Mouse (Mus musculus) forebrain, embryonic 13.5 days (tissue): ENCODE measurements at regions not wholly inside any gene's neighbourhood (a gene's known extent, or its start where the extent isn't known, plus 50 kb on each side); places are given as distances from the start of the nearest gene placed in this dataset.

ENCODE experiments used
- ATAC-seq: fragments of 200-750 bp; cut with Nextera tagmentation; 2 replicates; pipeline ENCODE4 v1.8.0; 2017
- H3K27ac ChIP-seq: fragments of 300-500 bp; sonication (generic); 2 replicates; pipeline ENCODE4 v1.5.1; 2015; ENCODE audit warnings: inconsistent platforms, mild to moderate bottlenecking, moderate library complexity
- H3K27me3 ChIP-seq: fragments of 300-500 bp; sonication (generic); 2 replicates; pipeline ENCODE4 v1.6.1; 2015; ENCODE audit warnings: mild to moderate bottlenecking, inconsistent platforms
- H3K36me3 ChIP-seq: fragments of 300-500 bp; sonication (generic); 2 replicates; pipeline ENCODE4 v1.6.1; 2015; ENCODE audit warnings: mild to moderate bottlenecking, inconsistent platforms; ENCODE audit not compliant: poor library complexity, severe bottlenecking
- H3K4me1 ChIP-seq: fragments of 300-500 bp; sonication (generic); 2 replicates; pipeline ENCODE4 v1.6.1; 2015; ENCODE audit warnings: inconsistent platforms
- H3K4me2 ChIP-seq: fragments of 300-500 bp; sonication (generic); 2 replicates; pipeline ENCODE4 v1.6.1; 2015; ENCODE audit warnings: inconsistent platforms, mild to moderate bottlenecking, moderate library complexity
- H3K4me3 ChIP-seq: fragments of 300-500 bp; sonication (generic); 2 replicates; pipeline ENCODE4 v1.5.1; 2015; ENCODE audit warnings: mild to moderate bottlenecking, inconsistent platforms
- H3K9ac ChIP-seq: fragments of 300-500 bp; sonication (generic); 2 replicates; pipeline ENCODE4 v1.6.1; 2015; ENCODE audit warnings: mild to moderate bottlenecking, inconsistent platforms
- H3K9me3 ChIP-seq: fragments of 300-500 bp; sonication (generic); replicated peaks from 2 replicates; pipeline ENCODE4 v1.6.1; 2016; ENCODE audit warnings: inconsistent platforms
- WGBS: fragments of 180-500 bp; shearing (Covaris S2); methylation state at CpG from one replicate; pipeline ENCODE4 v1.1.7; 2015; 5-methylcytosine and 5-hydroxymethylcytosine counted together

DNA sequence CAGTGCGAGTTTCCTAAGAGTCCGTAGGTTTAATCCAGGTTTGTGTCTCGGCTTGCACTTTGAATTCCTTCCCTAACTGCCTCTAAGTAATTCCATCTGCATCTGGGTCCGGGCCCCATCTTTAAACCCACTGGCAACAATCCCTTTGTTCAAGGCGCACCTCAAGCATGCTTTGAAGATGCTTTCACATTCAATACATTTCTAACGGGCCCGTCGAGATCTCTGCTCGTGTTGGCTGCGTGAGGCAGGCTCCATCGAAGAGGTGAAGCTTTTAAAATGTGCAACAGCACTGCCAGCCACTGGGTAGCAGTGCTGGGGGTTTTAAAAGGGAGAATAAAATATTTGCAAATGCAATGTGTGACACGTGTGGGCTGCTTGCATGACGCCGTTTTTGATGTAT is 163.4 kb upstream of the Irx5 start:
- no peak overlapping the region for H3K27ac ChIP-seq

GRCm38 (mm10) chr8:92190261-92191025 is 167.0 kb upstream of the Irx5 start:
- no peak for ATAC-seq
- 93% methylated on average over 16 of the region's 16 CpGs for WGBS
- no peaks in the 10 kb centered on the region for H3K4me1 ChIP-seq
- no peaks in the 10 kb centered on the region for H3K36me3 ChIP-seq
- no peak overlapping the region for H3K4me3 ChIP-seq
- H3K9ac ChIP-seq, result no peak overlapping the region
- no peak overlapping the region for H3K27ac ChIP-seq
- H3K27me3 ChIP-seq, result peaks cover 7% of the 10 kb centered on the region
- no peaks in the 10 kb centered on the region; the same call in 1 of the 2 replicates for H3K9me3 ChIP-seq
- no peak overlapping the region for H3K4me2 ChIP-seq

More for the DNA sequence above, 163.4 kb upstream of the Irx5 start:
- ATAC-seq, result no peak
- H3K4me1 ChIP-seq, result no peaks in the 10 kb centered on the region
- no peak overlapping the region for H3K9ac ChIP-seq
- no peak overlapping the region for H3K4me2 ChIP-seq
- WGBS, result 52% methylated on average over 14 of the region's 14 CpGs
- no peaks in the 10 kb centered on the region for H3K9me3 ChIP-seq
- no peak overlapping the region for H3K4me3 ChIP-seq
- H3K27me3 ChIP-seq, result peaks cover 7% of the 10 kb centered on the region
- H3K36me3 ChIP-seq, result no peaks in the 10 kb centered on the region

DNA sequence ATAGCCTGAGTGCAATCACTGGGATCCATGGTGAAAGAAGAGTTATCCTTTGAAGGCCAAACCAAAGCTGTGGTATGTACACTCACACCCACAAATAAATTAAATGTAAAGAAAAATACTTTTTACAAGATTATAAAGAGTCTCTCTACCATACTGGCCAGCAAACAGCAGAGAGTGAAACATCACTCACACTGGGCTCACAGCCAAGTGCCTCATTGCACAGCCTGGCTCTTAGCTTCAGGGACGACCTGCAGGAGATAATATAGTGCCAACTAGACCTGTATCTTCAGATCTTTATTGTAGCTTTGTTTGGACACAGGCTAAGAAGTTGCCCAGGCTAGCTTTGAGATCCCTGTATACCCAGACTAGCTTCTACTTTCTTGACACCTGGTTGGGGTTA is 174.1 kb upstream of the Irx5 start:
- H3K9me3 ChIP-seq, result no peaks in the 10 kb centered on the region; the same call in 1 of the 2 replicates
- ATAC-seq, result no peak
- WGBS, result 42% methylated on average over 1 of the region's 1 CpGs
- no peak overlapping the region for H3K4me3 ChIP-seq
- no peak overlapping the region for H3K27ac ChIP-seq
- H3K9ac ChIP-seq, result no peak overlapping the region
- no peak overlapping the region for H3K4me2 ChIP-seq
- H3K36me3 ChIP-seq, result no peaks in the 10 kb centered on the region
- peaks cover under 1% of the 10 kb centered on the region for H3K4me1 ChIP-seq
- peaks cover 27% of the 10 kb centered on the region; the same call in 1 of the 2 replicates for H3K27me3 ChIP-seq

GRCm38 (mm10) chr8:92180651-92181050 is 176.8 kb upstream of the Irx5 start:
- Histone ChIP-seq H3K27ac (no peak overlapping the region), H3K27me3 (peaks cover 33% of the 10 kb centered on the region), H3K4me3 (no peak overlapping the region), H3K36me3 (no peaks in the 10 kb centered on the region), H3K4me2 (no peak overlapping the region), H3K9ac (no peak overlapping the region), H3K4me1 (peaks cover 6% of the 10 kb centered on the region), H3K9me3 (no peaks in the 10 kb centered on the region)
- no peak for ATAC-seq
- 89% methylated on average over 4 of the region's 4 CpGs for WGBS

GRCm38 (mm10) chr8:92179327-92179726 is 178.1 kb upstream of the Irx5 start:
- Histone ChIP-seq H3K27me3 (peaks cover 33% of the 10 kb centered on the region), H3K27ac (no peak overlapping the region), H3K4me1 (peaks cover 6% of the 10 kb centered on the region), H3K9me3 (no peaks in the 10 kb centered on the region), H3K4me2 (no peak overlapping the region), H3K4me3 (no peak overlapping the region), H3K36me3 (no peaks in the 10 kb centered on the region), H3K9ac (no peak overlapping the region)
- ATAC-seq, result no peak
- 49% methylated on average over 2 of the region's 2 CpGs for WGBS

DNA sequence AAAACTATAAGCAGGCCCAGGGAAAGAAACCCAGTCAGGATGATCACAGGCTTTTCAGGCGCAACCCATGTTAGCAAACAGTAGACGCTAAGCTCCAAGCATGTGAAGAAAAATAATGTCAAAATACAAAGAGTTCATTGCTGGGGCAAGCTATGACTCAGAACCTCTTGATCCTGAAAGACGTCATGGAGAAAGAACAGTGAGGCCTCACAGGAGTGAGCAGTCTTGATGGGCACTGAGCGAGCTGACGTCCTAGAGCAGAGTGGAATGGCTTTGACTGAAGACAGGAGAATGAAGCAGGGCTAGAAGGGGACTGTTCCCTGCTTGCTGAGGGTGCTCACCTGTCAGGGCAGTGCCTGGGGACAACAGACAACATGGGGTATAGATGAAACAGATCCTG is 181.3 kb upstream of the Irx5 start:
- Histone ChIP-seq H3K36me3 (no peaks in the 10 kb centered on the region), H3K4me2 (no peak overlapping the region), H3K27me3 (peaks cover 37% of the 10 kb centered on the region), H3K9me3 (no peaks in the 10 kb centered on the region), H3K9ac (no peak overlapping the region), H3K4me1 (peaks cover 6% of the 10 kb centered on the region), H3K4me3 (no peak overlapping the region), H3K27ac (no peak overlapping the region)
- ATAC-seq, result no peak
- WGBS, result 56% methylated on average over 5 of the region's 5 CpGs

GRCm38 (mm10) chr8:92174106-92174505 is 183.3 kb upstream of the Irx5 start:
- H3K9ac ChIP-seq, result no peak overlapping the region
- no peak overlapping the region for H3K4me3 ChIP-seq
- no peaks in the 10 kb centered on the region for H3K9me3 ChIP-seq
- no peak overlapping the region for H3K4me2 ChIP-seq
- H3K27ac ChIP-seq, result no peak overlapping the region
- H3K4me1 ChIP-seq, result peaks cover 6% of the 10 kb centered on the region
- WGBS, result 71% methylated on average over 2 of the region's 2 CpGs
- H3K36me3 ChIP-seq, result no peaks in the 10 kb centered on the region
- H3K27me3 ChIP-seq, result peaks cover 38% of the 10 kb centered on the region
- ATAC-seq, result no peak

DNA sequence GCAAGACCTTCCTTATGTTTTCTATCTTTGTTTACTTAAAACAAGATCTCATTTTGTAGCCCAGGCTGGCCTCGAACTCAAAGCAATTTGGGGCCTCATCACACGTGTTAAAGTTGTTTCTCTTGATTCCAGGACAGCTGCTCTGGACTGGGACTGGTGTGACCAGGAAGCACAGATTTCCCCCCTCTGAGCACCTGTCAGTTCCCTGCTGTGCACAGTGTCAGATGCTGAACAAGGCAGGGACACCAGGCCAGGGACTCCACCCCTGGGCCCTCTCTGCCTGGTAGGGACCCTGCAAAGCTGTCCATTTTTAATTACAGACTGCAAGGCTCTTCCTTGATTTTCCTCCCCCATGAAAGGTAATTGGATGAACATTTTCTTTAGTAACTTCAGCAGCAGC is 185.8 kb upstream of the Irx5 start:
- Histone ChIP-seq H3K4me3 (no peak overlapping the region), H3K9me3 (no peaks in the 10 kb centered on the region), H3K36me3 (no peaks in the 10 kb centered on the region), H3K4me2 (no peak overlapping the region), H3K4me1 (peaks cover 16% of the 10 kb centered on the region), H3K27me3 (peaks cover 49% of the 10 kb centered on the region), H3K9ac (no peak overlapping the region), H3K27ac (no peak overlapping the region)
- 75% methylated on average over 2 of the region's 2 CpGs for WGBS
- no peak for ATAC-seq

GRCm38 (mm10) chr8:92167340-92167783 is 190.1 kb upstream of the Irx5 start:
- Histone ChIP-seq H3K9me3 (no peaks in the 10 kb centered on the region), H3K36me3 (no peaks in the 10 kb centered on the region), H3K27ac (no peak overlapping the region), H3K4me2 (peak overlapping the region; percentile 12; the same call in 1 of the 2 replicates), H3K27me3 (peaks cover 83% of the 10 kb centered on the region), H3K9ac (no peak overlapping the region), H3K4me1 (peaks cover 19% of the 10 kb centered on the region), H3K4me3 (no peak overlapping the region)
- ATAC-seq, result peak; percentile 81
- 12% methylated on average over 4 of the region's 4 CpGs for WGBS

DNA sequence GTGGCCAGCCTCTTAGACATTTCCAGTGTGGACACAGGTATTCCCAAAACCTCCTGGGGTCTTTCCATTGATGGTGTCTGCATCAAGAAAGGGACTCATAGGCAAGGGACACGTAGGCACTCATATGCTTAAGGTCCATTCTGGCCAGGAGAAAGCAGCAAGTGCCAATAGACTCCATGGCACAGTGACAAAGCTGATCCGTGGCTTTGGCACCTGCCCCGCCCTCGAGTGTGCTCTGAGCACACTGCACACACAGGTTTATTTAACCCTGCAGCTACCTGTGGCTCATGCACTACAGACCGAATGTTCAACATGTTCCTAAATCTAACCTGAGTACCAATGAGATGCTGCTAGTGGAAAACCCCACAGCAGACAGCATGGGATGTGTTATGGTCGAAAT is 192.1 kb upstream of the Irx5 start:
- Histone ChIP-seq H3K4me3 (no peak overlapping the region), H3K4me1 (peaks cover 19% of the 10 kb centered on the region), H3K27me3 (peaks cover 80% of the 10 kb centered on the region), H3K9me3 (0 out of 2 replicates have a peak, but pooled peaks cover 4% of the 10 kb centered on the region), H3K27ac (no peak overlapping the region), H3K36me3 (no peaks in the 10 kb centered on the region), H3K4me2 (no peak overlapping the region), H3K9ac (no peak overlapping the region)
- ATAC-seq, result no peak
- 86% methylated on average over 6 of the region's 6 CpGs for WGBS

DNA sequence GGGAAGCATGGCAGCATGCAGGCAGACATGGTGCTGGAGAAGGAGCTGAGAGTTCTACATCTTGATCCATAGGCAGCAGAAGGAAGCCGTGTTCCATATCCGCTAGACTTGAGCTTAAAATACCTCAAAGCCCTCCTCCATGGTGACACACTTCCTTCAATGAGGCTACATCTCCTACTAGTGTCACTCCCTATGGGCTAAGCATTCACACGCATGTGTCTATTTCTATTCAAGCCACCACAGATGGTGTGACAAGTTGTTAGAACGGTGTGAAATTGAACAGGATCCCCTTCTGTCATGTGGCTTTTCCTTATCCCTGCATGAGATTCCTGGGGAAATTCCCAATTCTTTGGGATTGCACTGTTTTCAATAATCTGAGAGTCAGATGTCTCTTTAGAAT is 192.9 kb upstream of the Irx5 start:
- Histone ChIP-seq H3K27me3 (peaks cover 82% of the 10 kb centered on the region), H3K27ac (no peak overlapping the region), H3K4me2 (no peak overlapping the region), H3K4me1 (peaks cover 19% of the 10 kb centered on the region), H3K4me3 (no peak overlapping the region), H3K36me3 (no peaks in the 10 kb centered on the region), H3K9me3 (0 out of 2 replicates have a peak, but pooled peaks cover 4% of the 10 kb centered on the region), H3K9ac (no peak overlapping the region)
- 77% methylated on average over 4 of the region's 4 CpGs for WGBS
- ATAC-seq, result no peak; the same call in 1 of the 2 replicates

- peak; percentile 61; the same call in 1 of the 2 replicates for ATAC-seq
- Histone ChIP-seq H3K27me3 (peaks cover 92% of the 10 kb centered on the region), H3K36me3 (no peaks in the 10 kb centered on the region), H3K4me2 (no peak overlapping the region), H3K4me1 (peaks cover 8% of the 10 kb centered on the region), H3K9me3 (0 out of 2 replicates have a peak, but pooled peaks cover 4% of the 10 kb centered on the region), H3K9ac (no peak overlapping the region), H3K4me3 (no peak overlapping the region), H3K27ac (no peak overlapping the region)
- WGBS, result 38% methylated on average over 2 of the region's 2 CpGs
Observed at GRCm38 (mm10) chr8:92161002-92161401, 196.4 kb upstream of the Irx5 start.
